Mouse (Mus musculus) forebrain, embryonic 12.5 days (tissue): ENCODE results near the gene Tln2. TPM values are rescaled to one million over a fixed set of nuclear protein-coding genes. Genes with fewer than 3 reads are reported as not detected.
A peak's percentile ranks its signal among the peaks of the same experiment; 100 is the strongest.

Experiments
- ATAC-seq: fragments of 200-750 bp; cut with Nextera tagmentation; 2 replicates; pipeline ENCODE4 v1.8.0; 2017; ENCODE audit warnings: moderate TSS enrichment; ENCODE audit not compliant: low FRiP score
- H3K27ac ChIP-seq: fragments of 300-500 bp; sonication (generic); 2 replicates; pipeline ENCODE4 v1.5.1; 2016; ENCODE audit warnings: mild to moderate bottlenecking
- H3K27me3 ChIP-seq: fragments of 300-500 bp; sonication (generic); 2 replicates; pipeline ENCODE4 v1.6.1; 2016; ENCODE audit warnings: mild to moderate bottlenecking
- H3K36me3 ChIP-seq: fragments of 300-500 bp; sonication (generic); replicated peaks from 2 replicates; pipeline ENCODE4 v1.6.1; 2016; ENCODE audit warnings: mild to moderate bottlenecking
- H3K4me1 ChIP-seq: fragments of 300-500 bp; sonication (generic); 2 replicates; pipeline ENCODE4 v1.6.1; 2016
- H3K4me2 ChIP-seq: fragments of 300-500 bp; sonication (generic); 2 replicates; pipeline ENCODE4 v1.6.1; 2016; ENCODE audit warnings: mild to moderate bottlenecking, moderate library complexity
- H3K4me3 ChIP-seq: fragments of 300-500 bp; sonication (generic); replicated peaks from 2 replicates; pipeline ENCODE4 v1.5.1; 2016; ENCODE audit warnings: mild to moderate bottlenecking
- H3K9ac ChIP-seq: fragments of 300-500 bp; sonication (generic); 2 replicates; pipeline ENCODE4 v1.6.1; 2016; ENCODE audit warnings: mild to moderate bottlenecking
- H3K9me3 ChIP-seq: fragments of 300-500 bp; sonication (generic); 2 replicates; pipeline ENCODE4 v1.6.1; 2016
- WGBS: fragments of 180-500 bp; shearing (Covaris S2); methylation state at CpG from one replicate; pipeline ENCODE4 v1.1.7; 2016; 5-methylcytosine and 5-hydroxymethylcytosine counted together
- polyA plus RNA-seq: library from polyadenylated mRNA; unstranded; fragments of >200 nt; fragmentation: Nextera tagmentation; extraction: Ambion mirVana; gene quantifications from 2 replicates; pipeline ENCODE4 v1.2.1, GENCODE M21; 2016

Gene Tln2
- polyA plus RNA-seq, 1 experiment from 2014 or later: 17.3 TPM

GRCm38 (mm10) chr9:67435333-67436154 lies 124.0 kb downstream of the Tln2 start:
- H3K27ac ChIP-seq: peak overlapping the region; percentile 86
- H3K4me2 ChIP-seq: peak overlapping the region; percentile 32
- 20% methylated on average over 10 of the region's 10 CpGs for WGBS
- no peak overlapping the region; the same call in 1 of the 2 replicates for H3K4me3 ChIP-seq
- no peaks in the 10 kb centered on the region for H3K27me3 ChIP-seq
- 0 out of 2 replicates have a peak overlapping the region, but pooled peaks have one; percentile 21 for H3K9ac ChIP-seq
- no peaks in the 10 kb centered on the region for H3K9me3 ChIP-seq
- H3K4me1 ChIP-seq: peaks cover 22% of the 10 kb centered on the region
- ATAC-seq: peak; percentile 79; the same call in 1 of the 2 replicates
- H3K36me3 ChIP-seq: no peaks in the 10 kb centered on the region

GRCm38 (mm10) chr9:67429199-67429892 lies 130.2 kb downstream of the Tln2 start:
- Histone ChIP-seq H3K4me2 (no peak overlapping the region), H3K9me3 (no peaks in the 10 kb centered on the region), H3K9ac (no peak overlapping the region), H3K36me3 (no peaks in the 10 kb centered on the region), H3K4me1 (no peaks in the 10 kb centered on the region), H3K27ac (no peak overlapping the region), H3K27me3 (no peaks in the 10 kb centered on the region), H3K4me3 (no peak overlapping the region)
- ATAC-seq: no peak
- WGBS: 78% methylated on average over 12 of the region's 12 CpGs

DNA sequence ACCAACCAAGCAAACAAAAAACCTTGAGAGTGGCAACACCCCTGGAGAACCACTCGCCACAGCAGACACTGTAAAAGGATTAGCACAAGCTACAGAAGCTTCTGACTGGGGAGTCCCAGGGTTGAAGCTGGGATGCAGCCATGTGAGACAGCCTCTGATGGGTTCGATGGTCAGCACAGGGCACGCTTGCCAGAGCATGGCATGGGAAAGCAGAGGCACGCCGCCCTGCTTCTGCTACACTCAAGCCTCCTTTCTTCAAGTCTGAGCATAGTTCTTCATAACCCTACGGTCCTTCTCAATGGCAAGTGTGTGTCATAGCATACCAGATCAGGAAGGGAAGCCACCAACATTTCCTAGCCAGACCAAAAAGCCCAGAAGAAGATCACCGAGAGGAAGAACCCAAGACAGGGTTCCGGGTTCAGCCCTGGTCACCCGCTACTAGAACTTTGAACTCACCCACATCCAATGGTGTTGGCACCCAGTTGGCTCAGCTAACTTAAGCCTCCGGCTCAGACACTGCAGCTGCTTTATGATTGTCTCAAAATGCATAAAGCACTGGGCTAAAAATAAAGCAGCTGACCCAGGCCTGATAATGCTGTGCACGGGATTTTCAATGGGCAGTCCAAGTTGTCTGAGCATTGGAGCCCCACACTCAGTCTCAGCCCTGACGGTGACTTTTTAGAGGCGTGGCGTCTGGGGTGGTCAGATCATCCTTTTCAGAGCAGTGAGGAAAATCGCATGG lies 131.0 kb downstream of the Tln2 start:
- no peak overlapping the region for H3K27ac ChIP-seq
- H3K9ac ChIP-seq: no peak overlapping the region
- H3K36me3 ChIP-seq: no peaks in the 10 kb centered on the region
- H3K27me3 ChIP-seq: no peaks in the 10 kb centered on the region
- 89% methylated on average over 15 of the region's 15 CpGs for WGBS
- no peaks in the 10 kb centered on the region for H3K4me1 ChIP-seq
- no peaks in the 10 kb centered on the region for H3K9me3 ChIP-seq
- H3K4me2 ChIP-seq: no peak overlapping the region
- H3K4me3 ChIP-seq: no peak overlapping the region
- ATAC-seq: no peak

DNA sequence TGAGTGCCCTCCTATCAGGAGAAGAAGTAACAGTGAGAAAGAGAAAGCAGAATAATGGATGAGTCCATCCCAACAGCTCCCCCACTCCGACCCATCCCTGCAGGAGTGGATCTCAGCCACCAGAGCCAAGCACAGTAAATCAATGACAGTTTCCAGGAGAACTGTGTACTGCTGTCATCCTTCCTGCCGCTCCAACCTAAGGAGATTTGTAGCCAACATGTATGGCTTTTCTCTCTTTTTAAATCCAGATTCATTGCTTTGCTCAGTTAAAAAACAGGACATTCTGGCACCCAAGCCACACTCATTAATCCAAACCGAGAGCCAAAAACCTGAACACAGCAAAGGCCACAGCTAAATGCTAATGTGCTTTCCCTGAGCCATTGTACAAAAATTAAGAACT lies 133.2 kb downstream of the Tln2 start:
- no peaks in the 10 kb centered on the region for H3K36me3 ChIP-seq
- H3K9ac ChIP-seq: no peak overlapping the region
- no peak overlapping the region for H3K4me3 ChIP-seq
- 82% methylated on average over 3 of the region's 3 CpGs for WGBS
- H3K27ac ChIP-seq: no peak overlapping the region
- H3K4me2 ChIP-seq: no peak overlapping the region
- no peaks in the 10 kb centered on the region for H3K27me3 ChIP-seq
- no peaks in the 10 kb centered on the region for H3K9me3 ChIP-seq
- H3K4me1 ChIP-seq: no peaks in the 10 kb centered on the region
- no peak for ATAC-seq

DNA sequence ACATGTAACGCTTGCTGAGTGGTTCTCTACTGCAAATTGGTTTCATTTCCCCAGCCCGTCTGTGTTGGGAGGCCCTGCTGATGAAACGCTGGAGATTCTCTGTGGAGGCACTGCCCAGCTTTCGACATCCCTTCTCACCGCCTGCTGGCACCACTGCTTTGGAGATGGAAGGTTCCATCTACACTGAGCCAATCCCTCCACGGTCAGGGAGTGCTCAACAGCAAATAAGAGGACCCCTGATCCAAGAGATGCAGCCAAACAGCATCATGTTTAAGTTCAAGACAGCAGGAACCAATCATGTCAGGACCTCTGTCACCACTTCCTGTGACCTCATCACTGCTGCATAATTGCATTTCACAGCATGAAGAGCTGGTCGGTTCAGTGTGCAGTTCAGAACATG lies 135.4 kb downstream of the Tln2 start:
- H3K4me3 ChIP-seq: no peak overlapping the region
- no peaks in the 10 kb centered on the region for H3K27me3 ChIP-seq
- ATAC-seq: no peak
- H3K4me1 ChIP-seq: no peaks in the 10 kb centered on the region
- no peak overlapping the region for H3K27ac ChIP-seq
- H3K9me3 ChIP-seq: no peaks in the 10 kb centered on the region
- WGBS: 77% methylated on average over 7 of the region's 7 CpGs
- H3K9ac ChIP-seq: no peak overlapping the region
- H3K4me2 ChIP-seq: no peak overlapping the region
- no peaks in the 10 kb centered on the region for H3K36me3 ChIP-seq

DNA sequence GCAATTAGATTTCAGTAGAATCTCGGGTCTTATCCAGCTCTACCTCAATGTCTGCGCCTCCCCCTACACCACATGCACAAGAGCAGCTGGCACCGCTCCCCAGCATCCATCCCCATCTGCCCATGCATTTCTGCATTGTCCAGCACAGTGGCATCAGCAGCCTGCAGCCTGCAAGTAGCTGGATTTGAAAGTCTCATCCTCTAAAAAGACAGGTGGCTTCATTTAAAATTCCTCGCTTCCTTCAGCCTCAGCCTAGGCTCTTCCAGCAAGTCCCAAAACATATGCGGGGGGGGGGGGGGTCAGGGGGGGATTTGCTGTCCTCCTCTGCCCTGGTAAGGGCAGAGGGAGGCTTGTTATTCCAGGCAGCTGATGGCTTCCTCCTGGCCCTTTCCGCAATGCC lies 141.4 kb downstream of the Tln2 start:
- Histone ChIP-seq H3K36me3 (no peaks in the 10 kb centered on the region), H3K9me3 (no peaks in the 10 kb centered on the region), H3K27me3 (no peaks in the 10 kb centered on the region), H3K27ac (0 out of 2 replicates have a peak overlapping the region, but pooled peaks have one; percentile 39), H3K4me2 (no peak overlapping the region), H3K4me3 (no peak overlapping the region), H3K9ac (no peak overlapping the region), H3K4me1 (peaks cover 10% of the 10 kb centered on the region; the same call in 1 of the 2 replicates)
- ATAC-seq: peak; percentile 53; the same call in 1 of the 2 replicates
- whole genome bisulfite sequencing: 66% methylated on average over 6 of the region's 6 CpGs

- 89% methylated on average over 2 of the region's 2 CpGs for WGBS
- no peaks in the 10 kb centered on the region for H3K27me3 ChIP-seq
- ATAC-seq: no peak
Observed at GRCm38 (mm10) chr9:67410667-67411066, 148.8 kb downstream of the Tln2 start.

GRCm38 (mm10) chr9:67404736-67405135 lies 154.8 kb downstream of the Tln2 start:
- Histone ChIP-seq H3K9me3 (no peaks in the 10 kb centered on the region), H3K27ac (no peak overlapping the region), H3K36me3 (no peaks in the 10 kb centered on the region), H3K27me3 (no peaks in the 10 kb centered on the region), H3K4me2 (no peak overlapping the region), H3K4me1 (no peaks in the 10 kb centered on the region), H3K4me3 (no peak overlapping the region), H3K9ac (no peak overlapping the region)
- WGBS: 85% methylated on average over 7 of the region's 7 CpGs
- no peak for ATAC-seq

More at GRCm38 (mm10) chr9:67410667-67411066, 148.8 kb downstream of the Tln2 start:
- Histone ChIP-seq H3K4me1 (no peaks in the 10 kb centered on the region), H3K36me3 (no peaks in the 10 kb centered on the region), H3K27ac (no peak overlapping the region), H3K4me3 (no peak overlapping the region), H3K4me2 (no peak overlapping the region), H3K9me3 (no peaks in the 10 kb centered on the region), H3K9ac (no peak overlapping the region)

- 84% methylated on average over 6 of the region's 6 CpGs for WGBS
- ATAC-seq: no peak
- Histone ChIP-seq H3K4me1 (no peaks in the 10 kb centered on the region), H3K4me2 (no peak overlapping the region), H3K27me3 (no peaks in the 10 kb centered on the region), H3K36me3 (no peaks in the 10 kb centered on the region), H3K9me3 (no peaks in the 10 kb centered on the region), H3K9ac (no peak overlapping the region), H3K27ac (no peak overlapping the region), H3K4me3 (no peak overlapping the region)
Observed at GRCm38 (mm10) chr9:67399563-67399962, 159.9 kb downstream of the Tln2 start.

GRCm38 (mm10) chr9:67397756-67398155 lies 161.7 kb downstream of the Tln2 start:
- Histone ChIP-seq H3K4me1 (no peaks in the 10 kb centered on the region), H3K4me3 (no peak overlapping the region), H3K9ac (no peak overlapping the region), H3K27ac (no peak overlapping the region), H3K27me3 (no peaks in the 10 kb centered on the region), H3K36me3 (no peaks in the 10 kb centered on the region), H3K9me3 (no peaks in the 10 kb centered on the region), H3K4me2 (no peak overlapping the region)
- no peak for ATAC-seq
- WGBS: 90% methylated on average over 3 of the region's 3 CpGs

- H3K4me3 ChIP-seq: no peak overlapping the region
- H3K27me3 ChIP-seq: no peaks in the 10 kb centered on the region
- H3K4me2 ChIP-seq: no peak overlapping the region
- no peak for ATAC-seq
- H3K9me3 ChIP-seq: no peaks in the 10 kb centered on the region
- 92% methylated on average over 3 of the region's 3 CpGs for WGBS
- H3K36me3 ChIP-seq: no peaks in the 10 kb centered on the region
- no peak overlapping the region for H3K9ac ChIP-seq
- H3K4me1 ChIP-seq: no peaks in the 10 kb centered on the region
- H3K27ac ChIP-seq: no peak overlapping the region
Observed at GRCm38 (mm10) chr9:67396446-67396845, 163.1 kb downstream of the Tln2 start.

- Histone ChIP-seq H3K27ac (peak overlapping the region; percentile 27; the same call in 1 of the 2 replicates), H3K27me3 (no peaks in the 10 kb centered on the region), H3K4me3 (no peak overlapping the region), H3K36me3 (no peaks in the 10 kb centered on the region), H3K9ac (no peak overlapping the region), H3K4me1 (0 out of 2 replicates have a peak, but pooled peaks cover 3% of the 10 kb centered on the region), H3K4me2 (no peak overlapping the region), H3K9me3 (no peaks in the 10 kb centered on the region)
- 58% methylated on average over 9 of the region's 9 CpGs for WGBS
- ATAC-seq: peak; percentile 23; the same call in 1 of the 2 replicates
Observed at GRCm38 (mm10) chr9:67384028-67384590, 175.4 kb downstream of the Tln2 start.
